Mouse (Mus musculus) erythroblast, embryonic 14.5 days (primary cell): Measurements from ENCODE around the gene Gm9736.
"Not testable (repeated sequence)": the region's sequence is repeated elsewhere in the genome, so short reads cannot be mapped to it uniquely, and the experiment has no call there.

ENCODE experiments used
- GATA1 ChIP-seq: IDR thresholded peaks from 2 replicates; pipeline ENCODE4 v1.6.1; 2012; ENCODE audit warnings: low read length, inconsistent platforms, mixed read lengths
- TAL1 ChIP-seq: IDR thresholded peaks from 3 replicates; pipeline ENCODE4 v1.6.1; 2012; ENCODE audit warnings: low read length, inconsistent platforms, mixed read lengths

DNA sequence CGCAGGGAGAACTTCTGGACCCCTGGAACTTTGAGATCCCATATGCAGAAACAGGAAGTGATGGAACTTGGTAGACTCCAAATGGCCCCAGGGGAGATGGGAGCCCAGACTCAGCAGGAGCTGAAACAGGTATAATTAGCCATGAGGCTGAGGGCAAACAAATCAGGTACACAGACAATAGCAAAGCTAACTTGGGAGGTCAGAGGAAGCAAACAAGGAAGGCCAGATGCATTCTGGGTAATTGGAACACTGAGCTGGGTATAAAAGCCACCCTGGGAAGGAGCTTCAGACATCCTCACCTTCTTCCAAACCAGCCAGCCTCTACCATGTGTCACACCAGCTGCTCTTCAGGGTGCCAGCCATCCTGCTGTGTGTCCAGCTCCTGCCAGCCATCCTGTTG lies 30.9 kb downstream of the Gm9736 start, which contains the start of gene Krtap12-1:
- not testable (repeated sequence) for TF ChIP-seq GATA1, TAL1
